Mouse (Mus musculus) liver, adult 2 months (tissue): ENCODE measurements around the gene Wdr70.

Experiments
- CTCF ChIP-seq: fragments of 200-500 bp; IDR thresholded peaks from 2 replicates; pipeline ENCODE4 v1.5.1; 2011; ENCODE audit warnings: low read depth, low read length, control low read depth
- POLR2A ChIP-seq: fragments of 200-500 bp; IDR thresholded peaks from 2 replicates; pipeline ENCODE4 v1.6.1; 2011; ENCODE audit warnings: low read length, control low read depth; ENCODE audit not compliant: insufficient read depth; ENCODE audit errors: extremely low read depth

- TF ChIP-seq CTCF (no peak), POLR2A (no peak)
Measured at GRCm38 (mm10) chr15:8087293-8087692, 11.7 kb downstream of the Wdr70 start.
